Mouse (Mus musculus): Measurements from ENCODE around the gene Mrln. TPM values are rescaled to one million over a fixed set of nuclear protein-coding genes. Genes with fewer than 3 reads are reported as not detected.

Gene Mrln
- 8.2 and 11.0 TPM in 2 replicates for polyA plus RNA-seq (2014; fragmentation: Nextera tagmentation; extraction: Ambion mirVana)

DNA sequence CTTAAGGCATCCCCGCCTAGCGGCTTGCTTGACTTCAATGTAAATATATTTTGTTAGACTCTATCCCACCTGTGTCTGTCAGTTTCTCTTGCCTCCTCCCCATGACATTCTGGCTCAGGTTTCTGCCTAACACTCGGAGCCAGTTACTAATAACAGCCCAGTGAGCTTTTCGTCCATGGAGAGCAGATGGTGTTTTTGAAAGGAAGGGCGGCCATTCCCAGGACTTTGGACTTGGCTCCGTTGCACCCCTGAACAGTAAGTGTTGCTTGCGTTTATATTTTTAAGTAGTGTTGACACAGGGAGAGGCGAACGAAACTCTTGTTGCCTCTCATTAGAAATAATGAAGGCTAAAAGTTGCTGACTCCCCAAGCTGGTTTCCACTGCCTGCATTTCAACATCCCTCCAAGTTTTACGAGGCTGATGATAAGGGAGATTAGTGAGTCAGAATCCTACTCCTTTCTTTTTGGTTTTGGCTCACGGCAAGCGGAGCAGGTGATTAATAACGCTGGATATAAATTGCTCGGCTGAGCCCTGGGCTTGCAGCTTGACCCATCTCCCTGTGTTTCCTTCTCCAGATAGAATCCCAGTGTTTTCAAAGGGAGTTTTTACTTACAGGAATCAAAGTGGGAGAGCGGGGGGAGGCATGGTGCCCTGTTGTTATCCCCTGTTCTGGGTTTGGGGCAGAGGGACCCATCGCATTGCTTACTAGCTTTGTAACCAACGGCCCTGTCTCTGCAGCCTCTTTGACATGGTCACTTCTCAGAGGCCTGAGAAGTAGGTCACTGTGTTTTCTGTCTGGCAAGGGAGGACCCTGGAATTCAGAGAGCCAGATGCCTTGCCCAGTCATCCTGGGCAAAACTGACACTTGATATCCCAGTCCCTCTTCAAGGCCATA lies at the start of gene Mrln:
Gene Mrln (plus strand): TSS at position 160 of the 895 bp plus-strand sequence.
- H3K27me3 ChIP-seq (ENCODE audit: control insufficient read depth, insufficient read depth, low read length) = no peaks in the 10 kb centered on the region
- no peaks in the 10 kb centered on the region for H3K9me3 ChIP-seq (ENCODE audit: control insufficient read depth, low read length)
- 62% methylated on average over 17 of the region's 17 CpGs for WGBS
- H3K36me3 ChIP-seq (ENCODE audit: control insufficient read depth, insufficient read depth, low read length) = no peaks in the 10 kb centered on the region
- no peak within 1 kb of the TSS for H3K4me3 ChIP-seq (ENCODE audit: low read depth, low read length)
- H3K27ac ChIP-seq (ENCODE audit: low read depth, low read length) = no peak within 1 kb of the TSS
- H3K4me2 ChIP-seq (ENCODE audit: low read depth) = no peak within 1 kb of the TSS
- no peak for DNase-seq (ENCODE audit: low spot score)
- no peaks in the 10 kb centered on the region for H3K4me1 ChIP-seq (ENCODE audit: control insufficient read depth, insufficient read depth, low read length)
- no peak within 1 kb of the TSS for H3K9ac ChIP-seq (ENCODE audit: low read length)
- no peak for ATAC-seq (ENCODE audit: insufficient read depth, low FRiP score, low TSS enrichment)

DNA sequence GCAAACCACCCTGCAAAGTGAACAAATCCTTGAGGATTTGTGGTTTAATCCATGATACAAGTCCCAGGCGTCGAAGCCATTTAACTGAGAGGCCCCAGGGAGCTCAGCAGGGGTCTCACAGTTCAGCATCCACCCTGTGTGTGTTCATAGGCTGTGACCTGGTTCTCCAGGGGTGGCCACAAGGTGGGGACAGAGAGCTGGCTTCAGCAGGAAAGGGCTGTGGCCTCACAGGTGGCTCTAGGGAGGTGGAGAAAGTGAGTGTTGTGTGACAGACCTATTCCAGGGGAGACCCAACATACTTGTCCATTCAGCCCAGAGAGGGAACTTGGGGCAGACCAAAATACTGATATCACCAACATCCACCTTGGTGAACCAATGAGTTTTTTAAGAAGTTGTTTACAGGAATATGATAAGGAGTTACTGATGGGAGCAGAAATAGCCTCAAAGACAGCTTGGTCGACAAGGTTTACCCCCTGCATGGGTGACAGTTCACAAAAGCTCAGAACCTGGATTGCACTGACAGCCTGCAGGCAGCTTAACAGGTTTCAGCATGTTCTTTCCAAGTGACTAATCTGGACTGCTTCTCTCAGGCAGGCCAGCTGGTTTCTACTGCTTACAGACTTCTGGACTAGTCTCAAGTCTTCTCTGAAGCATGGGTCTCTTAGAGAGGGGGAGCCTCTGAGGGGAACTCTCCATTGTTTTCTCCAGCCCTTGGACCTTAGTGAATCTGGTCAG lies 47.9 kb upstream of the Mrln start:
- DNase-seq (ENCODE audit: low spot score) (no peak), ATAC-seq (ENCODE audit: insufficient read depth, low FRiP score, low TSS enrichment) (no peak)
- Histone ChIP-seq H3K4me2 (ENCODE audit: low read depth) (no peak overlapping the region), H3K4me1 (ENCODE audit: control insufficient read depth, insufficient read depth, low read length) (0 out of 2 replicates have a peak, but pooled peaks cover 5% of the 10 kb centered on the region), H3K4me3 (ENCODE audit: low read depth, low read length) (no peak overlapping the region), H3K9ac (ENCODE audit: low read length) (no peak overlapping the region), H3K27ac (ENCODE audit: low read depth, low read length) (no peak overlapping the region), H3K36me3 (ENCODE audit: control insufficient read depth, insufficient read depth, low read length) (peaks cover 2% of the 10 kb centered on the region), H3K9me3 (ENCODE audit: control insufficient read depth, low read length) (no peaks in the 10 kb centered on the region), H3K27me3 (ENCODE audit: control insufficient read depth, insufficient read depth, low read length) (no peaks in the 10 kb centered on the region)
- WGBS = 87% methylated on average over 3 of the region's 3 CpGs

DNA sequence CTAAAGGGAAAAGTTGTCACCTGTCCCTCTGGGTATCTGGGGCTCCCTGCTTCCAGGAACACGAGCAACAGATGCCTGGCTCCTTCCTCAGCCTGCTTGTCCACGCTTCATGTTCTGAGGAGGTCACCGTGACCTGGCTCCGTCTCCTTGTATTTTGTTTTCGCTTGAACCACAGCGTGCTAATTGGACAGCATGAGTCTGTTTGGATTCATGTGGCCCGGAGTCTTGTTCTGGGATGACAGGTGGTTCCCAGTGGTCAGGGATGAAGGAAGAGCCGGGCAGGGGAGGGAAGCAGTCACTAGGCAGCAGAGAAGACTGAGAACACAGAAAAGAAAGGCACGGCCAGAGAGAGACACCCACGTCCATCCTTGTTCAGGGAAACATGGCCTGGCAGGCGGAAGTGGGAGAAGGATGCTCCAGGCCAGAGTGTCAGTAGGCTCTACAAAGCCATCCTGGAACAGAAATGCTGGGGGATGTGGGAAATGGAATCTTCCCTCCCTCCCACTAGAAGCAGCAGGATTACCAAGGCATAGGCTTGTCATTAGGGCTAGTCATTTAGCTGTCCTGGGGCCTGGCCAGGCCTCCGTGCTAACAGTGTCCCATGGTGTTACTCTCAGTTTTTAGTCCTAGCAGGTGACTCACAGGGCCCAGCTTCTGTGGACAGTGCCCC lies 44.7 kb upstream of the Mrln start:
- Histone ChIP-seq H3K4me2 (ENCODE audit: low read depth) (no peak overlapping the region), H3K36me3 (ENCODE audit: control insufficient read depth, insufficient read depth, low read length) (no peaks in the 10 kb centered on the region; the same call in none of the 2 replicates), H3K9ac (ENCODE audit: low read length) (no peak overlapping the region), H3K27ac (ENCODE audit: low read depth, low read length) (no peak overlapping the region), H3K4me1 (ENCODE audit: control insufficient read depth, insufficient read depth, low read length) (no peaks in the 10 kb centered on the region), H3K4me3 (ENCODE audit: low read depth, low read length) (no peak overlapping the region), H3K9me3 (ENCODE audit: control insufficient read depth, low read length) (no peaks in the 10 kb centered on the region), H3K27me3 (ENCODE audit: control insufficient read depth, insufficient read depth, low read length) (no peaks in the 10 kb centered on the region)
- ATAC-seq (ENCODE audit: insufficient read depth, low FRiP score, low TSS enrichment) (no peak), DNase-seq (ENCODE audit: low spot score) (no peak)
- WGBS = 70% methylated on average over 12 of the region's 12 CpGs

- WGBS = 92% methylated on average over 12 of the region's 12 CpGs
- no peak overlapping the region for H3K9ac ChIP-seq (ENCODE audit: low read length)
Measured at GRCm38 (mm10) chr10:70160811-70161210, 43.7 kb upstream of the Mrln start.

DNA sequence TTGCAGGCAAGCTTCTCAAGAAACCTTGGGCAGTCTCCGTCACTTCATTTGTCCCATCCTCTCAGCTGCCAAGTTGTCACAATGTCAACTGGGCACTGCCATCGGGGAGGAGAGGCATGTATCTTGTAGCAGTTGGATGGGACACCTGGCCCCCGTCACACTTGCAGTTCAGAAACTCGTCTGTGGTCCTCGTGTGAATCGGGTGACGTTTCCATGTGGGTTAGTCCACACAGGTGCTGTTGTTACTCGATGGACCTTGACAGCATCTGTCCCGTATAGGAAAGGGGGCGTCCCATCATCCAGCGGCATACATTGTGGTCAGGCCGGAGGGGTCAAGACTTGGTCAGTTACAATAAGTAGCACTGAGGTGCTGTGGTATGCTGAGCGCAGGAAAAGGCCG lies 43.0 kb upstream of the Mrln start:
- no peak for DNase-seq (ENCODE audit: low spot score)
- H3K4me1 ChIP-seq (ENCODE audit: control insufficient read depth, insufficient read depth, low read length) = no peaks in the 10 kb centered on the region
- no peak overlapping the region for H3K4me3 ChIP-seq (ENCODE audit: low read depth, low read length)
- no peaks in the 10 kb centered on the region for H3K9me3 ChIP-seq (ENCODE audit: control insufficient read depth, low read length)
- ATAC-seq (ENCODE audit: insufficient read depth, low FRiP score, low TSS enrichment) = no peak
- H3K27me3 ChIP-seq (ENCODE audit: control insufficient read depth, insufficient read depth, low read length) = no peaks in the 10 kb centered on the region
- no peak overlapping the region for H3K4me2 ChIP-seq (ENCODE audit: low read depth)
- no peak overlapping the region for H3K9ac ChIP-seq (ENCODE audit: low read length)
- H3K36me3 ChIP-seq (ENCODE audit: control insufficient read depth, insufficient read depth, low read length) = no peaks in the 10 kb centered on the region; the same call in 1 of the 2 replicates
- no peak overlapping the region for H3K27ac ChIP-seq (ENCODE audit: low read depth, low read length)
- WGBS = 92% methylated on average over 14 of the region's 14 CpGs

More at GRCm38 (mm10) chr10:70160811-70161210, 43.7 kb upstream of the Mrln start:
- ATAC-seq (ENCODE audit: insufficient read depth, low FRiP score, low TSS enrichment) (no peak), DNase-seq (ENCODE audit: low spot score) (no peak)
- no peaks in the 10 kb centered on the region for H3K9me3 ChIP-seq (ENCODE audit: control insufficient read depth, low read length)
- H3K4me3 ChIP-seq (ENCODE audit: low read depth, low read length) = no peak overlapping the region
- no peak overlapping the region for H3K4me2 ChIP-seq (ENCODE audit: low read depth)
- H3K27ac ChIP-seq (ENCODE audit: low read depth, low read length) = no peak overlapping the region
- H3K27me3 ChIP-seq (ENCODE audit: control insufficient read depth, insufficient read depth, low read length) = no peaks in the 10 kb centered on the region
- H3K4me1 ChIP-seq (ENCODE audit: control insufficient read depth, insufficient read depth, low read length) = no peaks in the 10 kb centered on the region
- H3K36me3 ChIP-seq (ENCODE audit: control insufficient read depth, insufficient read depth, low read length) = no peaks in the 10 kb centered on the region; the same call in 1 of the 2 replicates

DNA sequence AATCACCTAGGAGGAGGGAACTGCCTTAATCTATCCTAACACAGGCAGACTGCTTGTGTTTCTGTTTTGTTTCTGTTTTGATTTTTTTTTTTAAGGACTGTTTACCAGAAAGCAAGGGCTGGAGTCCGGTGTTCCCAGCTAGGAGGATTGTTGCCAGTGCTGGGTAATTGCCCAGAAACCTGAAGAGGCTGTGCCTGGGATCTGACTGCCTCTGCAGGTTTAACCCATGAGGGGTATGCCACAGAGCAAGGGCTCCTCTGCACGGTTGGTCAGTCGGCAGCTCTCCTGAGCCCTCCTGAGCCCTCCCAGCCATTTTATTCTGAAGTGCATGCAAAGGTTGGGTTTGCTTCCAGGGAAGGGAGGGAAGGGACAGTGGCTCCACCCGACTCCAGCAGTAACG lies 40.8 kb upstream of the Mrln start:
- Histone ChIP-seq H3K4me3 (ENCODE audit: low read depth, low read length) (no peak overlapping the region), H3K9me3 (ENCODE audit: control insufficient read depth, low read length) (no peaks in the 10 kb centered on the region), H3K27ac (ENCODE audit: low read depth, low read length) (no peak overlapping the region), H3K4me2 (ENCODE audit: low read depth) (no peak overlapping the region), H3K4me1 (ENCODE audit: control insufficient read depth, insufficient read depth, low read length) (no peaks in the 10 kb centered on the region), H3K9ac (ENCODE audit: low read length) (no peak overlapping the region), H3K36me3 (ENCODE audit: control insufficient read depth, insufficient read depth, low read length) (no peaks in the 10 kb centered on the region; the same call in 1 of the 2 replicates), H3K27me3 (ENCODE audit: control insufficient read depth, insufficient read depth, low read length) (no peaks in the 10 kb centered on the region)
- 80% methylated on average over 5 of the region's 5 CpGs for WGBS
- no peak for ATAC-seq (ENCODE audit: insufficient read depth, low FRiP score, low TSS enrichment)
- DNase-seq (ENCODE audit: low spot score) = no peak

GRCm38 (mm10) chr10:70165877-70166276 lies 38.6 kb upstream of the Mrln start:
- H3K27me3 ChIP-seq (ENCODE audit: control insufficient read depth, insufficient read depth, low read length) = no peaks in the 10 kb centered on the region

DNA sequence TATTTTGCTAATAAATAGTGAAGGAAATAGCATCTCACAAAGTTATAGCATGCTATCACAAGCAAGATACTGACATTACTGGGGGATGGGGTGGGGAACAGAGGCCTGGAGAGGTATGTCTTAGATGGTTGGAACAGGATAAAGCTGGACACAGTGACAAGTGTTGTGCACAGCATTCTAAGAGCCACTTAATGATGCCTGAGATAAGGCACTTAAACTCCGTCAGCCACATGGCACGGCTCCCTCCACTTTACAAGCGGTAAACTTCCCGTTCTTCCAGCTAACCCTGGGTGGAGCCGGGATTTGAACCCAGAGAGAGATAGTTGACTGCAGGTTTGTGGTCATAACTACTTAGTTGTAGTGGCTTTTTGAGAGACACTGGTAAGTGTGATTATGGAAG lies 38.0 kb upstream of the Mrln start:
- DNase-seq (ENCODE audit: low spot score) (no peak), ATAC-seq (ENCODE audit: insufficient read depth, low FRiP score, low TSS enrichment) (no peak)
- no peak overlapping the region for H3K4me2 ChIP-seq (ENCODE audit: low read depth)
- 96% methylated on average over 5 of the region's 5 CpGs for WGBS
- no peak overlapping the region for H3K9ac ChIP-seq (ENCODE audit: low read length)
- H3K36me3 ChIP-seq (ENCODE audit: control insufficient read depth, insufficient read depth, low read length) = no peaks in the 10 kb centered on the region; the same call in 1 of the 2 replicates
- H3K27me3 ChIP-seq (ENCODE audit: control insufficient read depth, insufficient read depth, low read length) = no peaks in the 10 kb centered on the region
- no peak overlapping the region for H3K27ac ChIP-seq (ENCODE audit: low read depth, low read length)
- no peaks in the 10 kb centered on the region for H3K9me3 ChIP-seq (ENCODE audit: control insufficient read depth, low read length)
- H3K4me1 ChIP-seq (ENCODE audit: control insufficient read depth, insufficient read depth, low read length) = no peaks in the 10 kb centered on the region
- H3K4me3 ChIP-seq (ENCODE audit: low read depth, low read length) = no peak overlapping the region

More at GRCm38 (mm10) chr10:70165877-70166276, 38.6 kb upstream of the Mrln start:
- DNase-seq (ENCODE audit: low spot score) (no peak), ATAC-seq (ENCODE audit: insufficient read depth, low FRiP score, low TSS enrichment) (no peak)
- Histone ChIP-seq H3K27ac (ENCODE audit: low read depth, low read length) (no peak overlapping the region), H3K4me3 (ENCODE audit: low read depth, low read length) (no peak overlapping the region), H3K36me3 (ENCODE audit: control insufficient read depth, insufficient read depth, low read length) (no peaks in the 10 kb centered on the region; the same call in 1 of the 2 replicates), H3K4me1 (ENCODE audit: control insufficient read depth, insufficient read depth, low read length) (no peaks in the 10 kb centered on the region), H3K4me2 (ENCODE audit: low read depth) (no peak overlapping the region), H3K9ac (ENCODE audit: low read length) (no peak overlapping the region), H3K9me3 (ENCODE audit: control insufficient read depth, low read length) (no peaks in the 10 kb centered on the region)
- WGBS = 90% methylated on average over 6 of the region's 6 CpGs

Measured in neural tube, embryonic 11.5 days (tissue).